Mouse (Mus musculus) adipose tissue, adult 10 weeks (tissue): Measurements from ENCODE around the gene Lrrc59. TPM values are rescaled to one million over a fixed set of nuclear protein-coding genes. Genes with fewer than 3 reads are reported as not detected.

Experiments used
- polyA plus RNA-seq: library from polyadenylated mRNA; stranded (reverse); fragments of 350-450 nt; fragmentation: Illumina TruSeq; extraction: RNeasy Lipid Tissue Mini Kit (QIAGEN cat#74804); gene quantifications from one replicate; pipeline ENCODE4 v1.2.3, GENCODE M21; 2014; ENCODE audit warnings: low read depth, low replicate concordance

The Lrrc59 gene
- 90.2 TPM for polyA plus RNA-seq

DNA sequence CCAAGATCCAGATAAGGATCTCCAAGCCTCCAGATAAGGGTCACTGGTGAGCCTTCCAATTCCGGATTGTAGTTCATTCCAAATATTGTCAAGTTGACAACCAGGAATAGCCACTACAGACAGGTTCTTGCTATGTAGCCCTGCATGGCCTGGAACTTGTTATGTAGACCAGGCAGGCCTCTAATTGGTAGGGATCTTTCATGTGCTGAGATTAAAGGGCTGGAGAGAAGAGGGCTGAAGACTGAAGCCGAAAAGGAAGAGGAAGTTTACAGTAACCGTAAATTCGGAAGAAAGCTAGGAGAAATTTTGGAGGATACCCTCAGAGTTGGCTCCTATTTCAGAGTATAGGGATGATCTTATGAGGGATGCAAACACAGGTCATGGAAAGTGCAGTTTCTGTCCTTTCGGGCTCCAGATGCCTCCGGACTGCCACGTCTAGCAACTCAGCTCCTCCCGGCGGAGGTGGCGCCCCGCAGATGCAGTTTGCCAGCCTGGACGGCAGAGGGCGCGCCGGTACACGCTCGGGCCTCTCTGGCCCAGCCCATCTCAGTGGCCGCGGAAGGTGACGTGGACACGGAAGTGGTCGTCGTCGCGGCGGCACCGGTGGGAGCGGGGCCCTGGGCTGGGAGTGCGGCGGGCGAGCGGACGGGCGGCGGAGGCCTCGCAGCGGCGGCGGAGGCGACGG, at the start of gene Lrrc59:
Lrrc59 (plus strand) TSS at position 569 of the 685 bp plus-strand sequence.

DNA sequence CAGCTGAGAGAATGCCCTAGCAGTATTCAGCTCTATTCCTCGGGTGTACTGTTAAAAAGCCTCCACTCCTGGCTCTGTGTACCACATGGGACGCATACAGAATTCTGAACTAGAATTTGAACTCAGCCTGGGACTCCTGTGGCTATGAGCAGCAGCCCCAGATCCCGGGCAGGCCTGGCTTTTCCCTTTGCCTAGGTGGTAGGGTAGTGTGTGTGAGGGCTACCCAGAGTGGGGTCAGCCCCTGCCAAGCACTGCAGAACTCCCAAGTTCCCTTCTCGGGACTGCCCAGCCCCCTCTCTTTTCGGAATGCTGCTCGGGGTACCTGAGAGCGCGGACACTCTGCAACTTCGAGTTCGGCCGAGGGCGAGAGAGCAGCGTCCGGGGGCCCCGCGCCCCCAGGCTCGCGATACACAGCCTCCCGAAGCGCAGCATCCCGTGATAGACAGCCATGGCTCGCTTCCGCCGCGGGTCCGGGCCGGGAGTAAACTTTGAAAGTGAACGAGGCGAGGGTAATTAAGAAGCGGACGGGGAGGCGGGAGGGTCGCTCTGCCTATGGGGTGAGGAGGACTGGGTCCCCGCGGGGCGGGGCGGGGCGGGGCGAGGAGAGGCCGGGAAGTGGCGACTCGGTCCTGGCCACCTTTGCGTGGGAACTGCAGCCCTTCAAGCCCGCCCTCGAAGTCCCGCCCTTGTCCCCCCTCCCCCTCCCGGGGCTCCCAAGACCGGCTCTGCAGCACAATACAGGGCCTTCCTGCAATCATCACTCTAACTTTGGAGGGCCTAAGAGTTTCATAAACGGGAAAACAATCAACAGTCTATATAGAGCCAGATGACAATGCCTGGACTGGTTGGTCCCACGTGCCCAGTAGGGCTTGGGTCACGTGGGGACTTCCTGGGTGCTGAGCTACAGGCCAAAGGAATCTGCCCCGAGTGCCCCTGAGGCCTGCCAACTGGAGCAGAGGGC, 28.0 kb upstream of the Lrrc59 start, which contains the start of gene Acsf2:
Acsf2 (minus strand) TSS at position 551 of the 961 bp plus-strand sequence.

DNA sequence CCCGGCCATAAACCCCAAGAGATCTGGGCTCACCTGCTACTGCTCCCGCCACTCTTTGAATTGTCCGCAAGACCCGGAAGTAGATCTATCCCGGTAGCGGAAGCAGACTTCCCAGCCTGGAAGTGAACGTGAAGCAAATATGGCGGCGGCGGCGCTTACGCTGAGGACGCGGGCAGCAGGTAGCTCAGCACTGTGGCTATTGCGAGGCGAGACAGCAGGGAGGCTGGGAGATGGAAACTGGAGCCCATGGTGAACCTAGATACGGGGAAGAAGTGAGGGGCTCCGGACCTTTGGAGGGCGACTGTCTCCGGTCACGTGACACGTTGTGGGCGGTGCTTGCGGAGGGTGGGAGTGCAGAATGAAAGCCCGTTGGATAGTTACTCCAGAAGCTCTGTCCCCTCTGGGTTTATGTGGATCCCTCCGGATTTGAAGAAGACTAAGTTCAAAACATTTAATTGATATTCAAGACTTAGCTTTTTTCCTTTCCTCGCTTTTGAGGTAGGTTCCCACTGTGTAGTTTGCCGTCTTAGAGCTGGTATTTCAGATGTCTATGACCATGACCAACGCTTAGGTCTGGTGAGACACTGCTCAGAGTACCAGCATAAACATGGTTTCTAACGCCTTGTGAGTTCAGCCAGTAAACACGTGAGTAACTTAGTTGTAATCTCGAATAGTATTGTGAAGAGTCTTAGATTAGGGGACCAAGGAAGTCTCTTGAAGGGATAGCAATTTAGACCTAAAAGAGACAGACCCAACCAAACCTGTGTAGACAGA, 24.3 kb downstream of the Lrrc59 start, which contains the start of the genes Mrpl27 and Eme1:
Mrpl27 (plus strand) TSS at position 105 of the 774 bp plus-strand sequence.
Eme1 (minus strand) TSS at position 302 of the 774 bp plus-strand sequence.

DNA sequence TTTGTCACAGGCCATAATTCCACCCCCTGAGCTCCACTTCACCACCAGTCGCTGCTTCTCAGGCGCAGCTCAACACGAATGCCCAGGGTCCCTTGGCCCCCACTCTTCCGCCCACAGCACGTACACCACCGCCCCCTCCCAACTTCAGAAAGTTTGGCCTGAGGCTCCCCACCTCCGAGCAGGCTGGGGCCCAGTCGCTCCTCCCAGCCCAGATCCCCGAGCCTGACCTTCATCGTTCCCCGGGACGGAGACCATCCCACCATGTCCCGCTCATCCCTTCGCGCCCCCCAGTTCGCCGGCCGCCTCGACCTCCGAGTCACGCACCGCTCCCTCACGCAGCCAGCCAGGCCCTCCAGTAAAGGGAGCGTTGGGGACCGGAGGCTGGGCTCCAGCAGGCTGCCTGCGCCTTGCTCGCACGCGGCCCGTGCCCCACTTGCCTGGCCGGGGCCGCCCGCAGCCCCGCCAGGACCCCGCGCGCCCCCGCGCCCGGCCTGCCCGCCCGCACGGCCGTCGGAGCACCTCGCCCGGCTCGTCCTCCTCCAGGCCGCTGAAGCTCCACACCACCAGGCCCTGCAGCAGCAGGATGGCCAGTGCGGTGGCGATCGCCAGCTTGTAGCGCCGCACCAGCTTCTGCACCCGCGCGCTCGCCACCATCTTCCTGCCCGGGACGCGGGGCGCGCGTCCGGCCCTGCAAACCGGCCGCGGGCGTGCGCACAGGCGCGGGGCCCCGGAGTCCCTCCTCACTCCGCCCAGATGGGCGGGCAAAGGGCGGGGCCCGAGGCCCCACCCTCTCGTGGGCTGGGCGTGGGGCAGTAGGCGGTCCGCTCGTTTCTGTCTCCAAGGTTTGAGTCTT, 47.4 kb downstream of the Lrrc59 start, which contains the start of gene Xylt2:
Xylt2 (minus strand) TSS at position 762 of the 853 bp plus-strand sequence.

Other genes starting within 250 kb of the Lrrc59 start
- gene Abcc3, start 236.8 kb upstream of the Lrrc59 start, polyA plus RNA-seq, result 37.7 TPM
- gene Cacna1g, start 155.6 kb upstream of the Lrrc59 start, polyA plus RNA-seq, result 8.6 TPM
- 15.4 TPM for gene Spata20, start 143.6 kb upstream of the Lrrc59 start, polyA plus RNA-seq
- 10.1 TPM for gene Epn3, start 129.8 kb upstream of the Lrrc59 start, polyA plus RNA-seq
- gene Mycbpap, start 108.0 kb upstream of the Lrrc59 start, polyA plus RNA-seq, result 16.1 TPM
- gene Rsad1, start 80.5 kb upstream of the Lrrc59 start, polyA plus RNA-seq, result 5.9 TPM
- gene Chad, start 64.7 kb upstream of the Lrrc59 start, polyA plus RNA-seq, result 3.5 TPM
- gene Acsf2, start 27.9 kb upstream of the Lrrc59 start, polyA plus RNA-seq, result 17.7 TPM
- gene Mrpl27, start 24.0 kb downstream of the Lrrc59 start, polyA plus RNA-seq, result 85.4 TPM
- 0.24 TPM for gene Eme1, start 24.2 kb downstream of the Lrrc59 start, polyA plus RNA-seq
- 18.0 TPM for gene Xylt2, start 47.7 kb downstream of the Lrrc59 start, polyA plus RNA-seq
- gene Gm11541, start 74.7 kb downstream of the Lrrc59 start, polyA plus RNA-seq, result not detected
- gene Cdc34b, start 112.0 kb downstream of the Lrrc59 start, polyA plus RNA-seq, result not detected
- not detected for gene Tmem92, start 152.9 kb downstream of the Lrrc59 start, polyA plus RNA-seq